Comparison of ENCODE assay signal across 26 mouse cellular contexts in genomic region chr19:33103851-33104250, GRCm38 (mm10).
"Had no signal": no experiment of that assay in that cellular context is flagged by ENCODE, and none has a peak within 500 bp of the region (broad histone marks: within the 10 kb centered on the region; RNA-seq: fewer than 3 reads in every experiment).

No protein-coding gene starts in this region.

- H3K9me3 ChIP-seq: heart, embryonic 10.5 days; heart, embryonic 13.5 days; heart, embryonic 15.5 days; hindbrain, embryonic 13.5 days; hindbrain, embryonic 15.5 days; kidney, embryonic 15.5 days; limb, embryonic 10.5 days; limb, embryonic 12.5 days; liver, embryonic 13.5 days; liver, embryonic 15.5 days had no signal

- H3K4me2 ChIP-seq: heart, embryonic 13.5 days; heart, embryonic 15.5 days; hindbrain, embryonic 13.5 days; hindbrain, embryonic 15.5 days; kidney, embryonic 15.5 days; limb, embryonic 12.5 days; liver, embryonic 11.5 days; liver, embryonic 13.5 days; liver, embryonic 15.5 days had no signal

- H3K27ac ChIP-seq: heart, embryonic 10.5 days; heart, embryonic 13.5 days; heart, embryonic 15.5 days; hindbrain, embryonic 13.5 days; hindbrain, postnatal 0 days; kidney, embryonic 15.5 days; kidney, postnatal 0 days; left cerebral cortex, adult 2 months; limb, embryonic 10.5 days; limb, embryonic 12.5 days; liver, embryonic 13.5 days; liver, embryonic 15.5 days had no signal

- H3K27me3 ChIP-seq: heart, embryonic 13.5 days; heart, embryonic 15.5 days; hindbrain, embryonic 13.5 days; hindbrain, embryonic 15.5 days; kidney, embryonic 15.5 days; liver, embryonic 13.5 days; liver, embryonic 15.5 days had no signal

- ATAC-seq: hindbrain, postnatal 0 days; intestine, embryonic 16.5 days; liver, postnatal 0 days had no signal

- H3K9ac ChIP-seq: heart, embryonic 13.5 days; heart, embryonic 15.5 days; hindbrain, embryonic 13.5 days; hindbrain, embryonic 15.5 days; kidney, embryonic 15.5 days; limb, embryonic 12.5 days; liver, embryonic 13.5 days; liver, embryonic 15.5 days; liver, postnatal 0 days had no signal

- H3K4me3 ChIP-seq: heart, embryonic 10.5 days; heart, embryonic 13.5 days; heart, embryonic 15.5 days; hindbrain, embryonic 13.5 days; hindbrain, embryonic 15.5 days; kidney, embryonic 15.5 days; left cerebral cortex, adult 2 months; limb, embryonic 10.5 days; limb, embryonic 12.5 days; liver, embryonic 13.5 days; liver, embryonic 15.5 days had no signal

- DNase-seq: gastrocnemius, postnatal 14 days; gastrocnemius, postnatal 36 days; heart, adult 18-20 months; heart, postnatal 14 days; heart, postnatal 36 days; kidney, adult 11 months; kidney, adult 9 months; kidney, postnatal 14 days; kidney, postnatal 36 days; liver; liver, embryonic 13.5 days; liver, postnatal 0 days had no signal

- H3K36me3 ChIP-seq: heart, embryonic 10.5 days; heart, embryonic 13.5 days; heart, embryonic 15.5 days; hindbrain, embryonic 13.5 days; hindbrain, embryonic 15.5 days; kidney, embryonic 15.5 days; limb, embryonic 10.5 days; limb, embryonic 12.5 days; liver, embryonic 13.5 days; liver, embryonic 15.5 days had no signal
